Mouse (Mus musculus) G1E (cell line): ENCODE results near the gene Spi1.
"Not testable (repeated sequence)": the region's sequence is repeated elsewhere in the genome, so short reads cannot be mapped to it uniquely, and the experiment has no call there.

ENCODE experiments used
- CTCF ChIP-seq: IDR thresholded peaks from 2 replicates; pipeline ENCODE4 v1.5.1; 2012; ENCODE audit warnings: low read depth, low read length, inconsistent platforms, mixed read lengths
- GATA1 ChIP-seq: IDR thresholded peaks from 2 replicates; pipeline ENCODE4 v1.6.1; 2012; ENCODE audit warnings: borderline replicate concordance, low read length, inconsistent platforms, mixed read lengths
- POLR2AphosphoS5 ChIP-seq: IDR thresholded peaks from 2 replicates; pipeline ENCODE4 v1.6.1; 2012; ENCODE audit warnings: low read depth, low read length, inconsistent platforms; ENCODE audit not compliant: insufficient replicate concordance
- TAL1 ChIP-seq: conservative IDR thresholded peaks from 2 replicates; pipeline ENCODE4 v1.6.1; 2012; ENCODE audit warnings: low read depth, low read length, inconsistent platforms, mixed read lengths

DNA sequence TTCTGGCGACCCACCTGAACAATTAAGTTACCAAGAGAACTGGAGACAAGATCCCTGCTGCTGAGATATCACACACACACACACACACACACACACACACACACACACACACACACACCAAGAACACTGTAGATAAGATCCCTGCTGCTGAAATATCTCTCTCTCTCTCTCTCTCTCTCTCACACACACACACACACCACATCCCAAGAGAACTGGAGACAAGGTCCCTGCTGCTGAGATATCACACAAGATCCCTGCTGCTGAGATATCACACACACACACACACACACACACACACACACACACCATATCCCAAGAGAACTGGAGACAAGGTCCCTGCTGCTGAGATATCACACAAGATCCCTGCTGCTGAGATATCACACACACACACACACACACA, 36.4 kb upstream of the Spi1 start:
- TF ChIP-seq GATA1, CTCF, TAL1, POLR2AphosphoS5: not testable (repeated sequence)
